Mouse (Mus musculus): ENCODE data around the gene Tnfrsf1a.

DNA sequence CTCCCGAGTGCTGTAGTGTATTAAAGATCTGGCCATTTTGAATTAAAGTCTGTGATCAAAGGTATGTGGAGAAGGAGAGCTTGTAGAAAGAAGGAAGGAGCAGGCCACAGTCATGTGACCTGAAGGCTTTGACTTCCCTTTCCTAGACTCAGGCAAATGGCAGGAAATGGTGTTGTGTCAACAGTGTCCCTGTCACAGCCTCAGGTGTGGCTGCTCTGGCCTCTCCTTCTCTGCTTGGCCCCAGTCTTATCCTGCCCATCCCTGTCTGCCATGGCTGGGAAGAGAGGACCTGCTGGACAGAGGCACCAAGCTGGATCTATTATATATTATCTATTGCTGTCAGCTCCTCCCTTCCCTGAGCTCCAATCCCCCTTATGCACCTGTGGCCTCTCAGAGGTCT, 3.5 kb upstream of the Tnfrsf1a start:
- TF ChIP-seq POLR2A (IDR thresholded peaks at IDR 0.05; ENCODE audit: borderline replicate concordance, low read depth, low read length) (no peak), CTCF (IDR thresholded peaks at IDR 0.05; ENCODE audit: low read depth, low read length) (no peak)
